Mouse (Mus musculus) kidney, adult 9 months (tissue): ENCODE measurements at regions not wholly inside any gene's neighbourhood (a gene's known extent, or its start where the extent isn't known, plus 50 kb on each side); places are given as distances from the start of the nearest gene placed in this dataset.

Experiments used
- DNase-seq: peaks from one replicate; pipeline ENCODE4 v3.0.0; 2022

GRCm38 (mm10) chr15:68362081-68363057 lies 1861.7 kb upstream of the Lrrc6 start:
- DNase-seq, result peak; percentile 71

GRCm38 (mm10) chr15:68360956-68361908 lies 1860.5 kb upstream of the Lrrc6 start:
- DNase-seq, result peak; percentile 18

GRCm38 (mm10) chr15:68359496-68359895 lies 1858.8 kb upstream of the Lrrc6 start:
- DNase-seq, result no peak

- no peak for DNase-seq
Measured at GRCm38 (mm10) chr15:68355957-68356356, 1855.2 kb upstream of the Lrrc6 start.

- no peak for DNase-seq
Measured at GRCm38 (mm10) chr15:68344652-68345051, 1843.9 kb upstream of the Lrrc6 start.

- DNase-seq, result peak; percentile 26
Measured at GRCm38 (mm10) chr15:68342542-68342941, 1841.8 kb upstream of the Lrrc6 start.

GRCm38 (mm10) chr15:68341056-68341455 lies 1840.3 kb upstream of the Lrrc6 start:
- no peak for DNase-seq

- no peak for DNase-seq
Measured at GRCm38 (mm10) chr15:68337264-68337663, 1836.6 kb upstream of the Lrrc6 start.

- DNase-seq, result no peak
Measured at GRCm38 (mm10) chr15:68335837-68336236, 1835.1 kb upstream of the Lrrc6 start.

- DNase-seq, result no peak
Measured at GRCm38 (mm10) chr15:68316116-68316515, 1815.4 kb upstream of the Lrrc6 start.
